Mouse (Mus musculus): Measurements from ENCODE around the gene Dync2h1. TPM values are rescaled to one million over a fixed set of nuclear protein-coding genes. Genes with fewer than 3 reads are reported as not detected.
"Not testable (repeated sequence)": the region's sequence is repeated elsewhere in the genome, so short reads cannot be mapped to it uniquely, and the experiment has no call there.

Dync2h1 gene
- polyA plus RNA-seq, 1 experiment from 2014 or later: 8.7 TPM

- H3K27me3 ChIP-seq (ENCODE audit: insufficient read depth, poor library complexity, severe bottlenecking): no peaks in the 10 kb centered on the region
- no peaks in the 10 kb centered on the region for H3K4me1 ChIP-seq
- H3K4me3 ChIP-seq: no peak overlapping the region
- H3K9me3 ChIP-seq: no peaks in the 10 kb centered on the region
- H3K36me3 ChIP-seq: peaks cover 5% of the 10 kb centered on the region; the same call in 1 of the 2 replicates
- no peak overlapping the region for H3K27ac ChIP-seq
- no peak for DNase-seq (ENCODE audit: low spot score)
Observed at GRCm38 (mm10) chr9:6994275-6994674, 190.0 kb downstream of the Dync2h1 start.

GRCm38 (mm10) chr9:6988893-6989685 lies 195.2 kb downstream of the Dync2h1 start:
- H3K4me1 ChIP-seq: no peaks in the 10 kb centered on the region
- no peaks in the 10 kb centered on the region for H3K27me3 ChIP-seq (ENCODE audit: insufficient read depth, poor library complexity, severe bottlenecking)
- DNase-seq (ENCODE audit: low spot score): no peak
- no peak overlapping the region for H3K27ac ChIP-seq
- no peak overlapping the region for H3K4me3 ChIP-seq
- 76% methylated on average over 3 of the region's 3 CpGs for WGBS
- peaks cover 5% of the 10 kb centered on the region; the same call in 1 of the 2 replicates for H3K36me3 ChIP-seq
- H3K9me3 ChIP-seq: no peaks in the 10 kb centered on the region

GRCm38 (mm10) chr9:6986161-6986560 lies 198.1 kb downstream of the Dync2h1 start:
- Histone ChIP-seq H3K4me3 (no peak overlapping the region), H3K27me3 (ENCODE audit: insufficient read depth, poor library complexity, severe bottlenecking) (no peaks in the 10 kb centered on the region), H3K4me1 (no peaks in the 10 kb centered on the region), H3K36me3 (0 out of 2 replicates have a peak, but pooled peaks cover 2% of the 10 kb centered on the region), H3K9me3 (no peaks in the 10 kb centered on the region), H3K27ac (no peak overlapping the region)
- WGBS: 81% methylated on average over 3 of the region's 3 CpGs
- no peak for DNase-seq (ENCODE audit: low spot score)

GRCm38 (mm10) chr9:6969171-6969570 lies 215.1 kb downstream of the Dync2h1 start:
- 78% methylated on average over 2 of the region's 2 CpGs for WGBS
- H3K36me3 ChIP-seq: peaks cover 2% of the 10 kb centered on the region; the same call in 1 of the 2 replicates

GRCm38 (mm10) chr9:6965006-6965405 lies 219.2 kb downstream of the Dync2h1 start:
- Histone ChIP-seq H3K9me3 (no peaks in the 10 kb centered on the region), H3K27me3 (ENCODE audit: insufficient read depth, poor library complexity, severe bottlenecking) (no peaks in the 10 kb centered on the region), H3K4me1 (no peaks in the 10 kb centered on the region), H3K4me3 (no peak overlapping the region), H3K36me3 (peaks cover 2% of the 10 kb centered on the region; the same call in 1 of the 2 replicates), H3K27ac (no peak overlapping the region)
- no peak for DNase-seq (ENCODE audit: low spot score)
- WGBS: 84% methylated on average over 3 of the region's 3 CpGs

More at GRCm38 (mm10) chr9:6969171-6969570, 215.1 kb downstream of the Dync2h1 start:
- no peak overlapping the region for H3K4me3 ChIP-seq
- no peak for DNase-seq (ENCODE audit: low spot score)
- no peaks in the 10 kb centered on the region for H3K27me3 ChIP-seq (ENCODE audit: insufficient read depth, poor library complexity, severe bottlenecking)
- no peaks in the 10 kb centered on the region for H3K4me1 ChIP-seq
- no peak overlapping the region for H3K27ac ChIP-seq
- no peaks in the 10 kb centered on the region for H3K9me3 ChIP-seq

GRCm38 (mm10) chr9:6958311-6958710 lies 225.9 kb downstream of the Dync2h1 start:
- no peak overlapping the region for H3K4me3 ChIP-seq
- no peaks in the 10 kb centered on the region for H3K36me3 ChIP-seq
- no peaks in the 10 kb centered on the region for H3K9me3 ChIP-seq
- no peak overlapping the region for H3K27ac ChIP-seq
- no peaks in the 10 kb centered on the region for H3K4me1 ChIP-seq
- no peak for DNase-seq (ENCODE audit: low spot score)
- no peaks in the 10 kb centered on the region for H3K27me3 ChIP-seq (ENCODE audit: insufficient read depth, poor library complexity, severe bottlenecking)
- 80% methylated on average over 2 of the region's 2 CpGs for WGBS

- no peak for DNase-seq (ENCODE audit: low spot score)
- Histone ChIP-seq H3K4me1 (no peaks in the 10 kb centered on the region; the same call in 1 of the 2 replicates), H3K36me3 (0 out of 2 replicates have a peak, but pooled peaks cover 3% of the 10 kb centered on the region), H3K27me3 (ENCODE audit: insufficient read depth, poor library complexity, severe bottlenecking) (no peaks in the 10 kb centered on the region), H3K27ac (no peak overlapping the region), H3K4me3 (no peak overlapping the region), H3K9me3 (no peaks in the 10 kb centered on the region)
- 24% methylated on average over 1 of the region's 1 CpGs for WGBS
Observed at GRCm38 (mm10) chr9:6927399-6928035, 256.7 kb downstream of the Dync2h1 start.

- no peak for DNase-seq (ENCODE audit: low spot score)
Observed at GRCm38 (mm10) chr9:6913471-6913870, 270.8 kb downstream of the Dync2h1 start.

GRCm38 (mm10) chr9:6910537-6910936 lies 273.7 kb downstream of the Dync2h1 start:
- H3K27me3 ChIP-seq (ENCODE audit: insufficient read depth, poor library complexity, severe bottlenecking); H3K36me3 ChIP-seq; H3K27ac ChIP-seq; H3K4me3 ChIP-seq; H3K9me3 ChIP-seq; H3K4me1 ChIP-seq; DNase-seq (ENCODE audit: low spot score): not testable (repeated sequence)
- 46% methylated on average over 4 of the region's 4 CpGs for WGBS

More at GRCm38 (mm10) chr9:6913471-6913870, 270.8 kb downstream of the Dync2h1 start:
- H3K27me3 ChIP-seq (ENCODE audit: insufficient read depth, poor library complexity, severe bottlenecking): no peaks in the 10 kb centered on the region
- H3K36me3 ChIP-seq: no peaks in the 10 kb centered on the region
- H3K27ac ChIP-seq: no peak overlapping the region
- H3K4me1 ChIP-seq: no peaks in the 10 kb centered on the region
- 80% methylated on average over 1 of the region's 1 CpGs for WGBS
- H3K9me3 ChIP-seq: no peaks in the 10 kb centered on the region
- H3K4me3 ChIP-seq: no peak overlapping the region

- WGBS: 88% methylated on average over 1 of the region's 1 CpGs
- Histone ChIP-seq H3K4me1 (no peaks in the 10 kb centered on the region), H3K9me3 (no peaks in the 10 kb centered on the region), H3K27ac (no peak overlapping the region), H3K27me3 (ENCODE audit: insufficient read depth, poor library complexity, severe bottlenecking) (no peaks in the 10 kb centered on the region), H3K36me3 (no peaks in the 10 kb centered on the region), H3K4me3 (no peak overlapping the region)
- DNase-seq (ENCODE audit: low spot score): no peak
Observed at GRCm38 (mm10) chr9:6901620-6902019, 282.6 kb downstream of the Dync2h1 start.

GRCm38 (mm10) chr9:6891331-6891730 lies 292.9 kb downstream of the Dync2h1 start:
- Histone ChIP-seq H3K4me3 (no peak overlapping the region), H3K4me1 (no peaks in the 10 kb centered on the region), H3K27ac (no peak overlapping the region), H3K27me3 (ENCODE audit: insufficient read depth, poor library complexity, severe bottlenecking) (no peaks in the 10 kb centered on the region), H3K36me3 (no peaks in the 10 kb centered on the region), H3K9me3 (no peaks in the 10 kb centered on the region)
- DNase-seq (ENCODE audit: low spot score): no peak

- no peaks in the 10 kb centered on the region for H3K36me3 ChIP-seq
- no peak for DNase-seq (ENCODE audit: low spot score)
- 78% methylated on average over 1 of the region's 1 CpGs for WGBS
Observed at GRCm38 (mm10) chr9:6881187-6881984, 302.9 kb downstream of the Dync2h1 start.

More at GRCm38 (mm10) chr9:6881187-6881984, 302.9 kb downstream of the Dync2h1 start:
- no peak overlapping the region for H3K27ac ChIP-seq
- 0 out of 2 replicates have a peak, but pooled peaks cover 3% of the 10 kb centered on the region for H3K9me3 ChIP-seq
- no peaks in the 10 kb centered on the region for H3K27me3 ChIP-seq (ENCODE audit: insufficient read depth, poor library complexity, severe bottlenecking)
- H3K4me1 ChIP-seq: no peaks in the 10 kb centered on the region
- H3K4me3 ChIP-seq: no peak overlapping the region

All from heart, embryonic 10.5 days (tissue).